Mouse (Mus musculus) spleen, adult 2 months (tissue): Measurements from ENCODE around the gene Fosb.

Source experiments
- CTCF ChIP-seq: fragments of 200-500 bp; IDR thresholded peaks from 2 replicates; pipeline ENCODE4 v1.5.1; 2011; ENCODE audit warnings: mild to moderate bottlenecking, inconsistent platforms; ENCODE audit not compliant: insufficient read depth, insufficient read length, insufficient replicate concordance; ENCODE audit errors: extremely low read depth
- POLR2A ChIP-seq: fragments of 200-500 bp; IDR thresholded peaks from 2 replicates; pipeline ENCODE4 v1.6.1; 2011; ENCODE audit warnings: low read depth, low read length, inconsistent platforms

GRCm38 (mm10) chr7:19354991-19355390 lies 45.1 kb upstream of the Fosb start:
- TF ChIP-seq POLR2A: no peak
- no peak for TF ChIP-seq CTCF
